Mouse (Mus musculus) G1E-ER4 (cell line): Measurements from ENCODE around the gene Traf1. TPM values are rescaled to one million over a fixed set of nuclear protein-coding genes. Genes with fewer than 3 reads are reported as not detected.

Experiments used
- GATA1 ChIP-seq: IDR thresholded peaks from one replicate; pipeline ENCODE4 v1.8.0; 2012; ENCODE audit warnings: low read length, inconsistent platforms
- polyA plus RNA-seq: library from polyadenylated mRNA; stranded (reverse); fragments of >175 nt; gene quantifications from 2 replicates; pipeline ENCODE4 v1.2.3, GENCODE M21; 2012

Gene Traf1
- polyA plus RNA-seq, 1 experiment = not detected

DNA sequence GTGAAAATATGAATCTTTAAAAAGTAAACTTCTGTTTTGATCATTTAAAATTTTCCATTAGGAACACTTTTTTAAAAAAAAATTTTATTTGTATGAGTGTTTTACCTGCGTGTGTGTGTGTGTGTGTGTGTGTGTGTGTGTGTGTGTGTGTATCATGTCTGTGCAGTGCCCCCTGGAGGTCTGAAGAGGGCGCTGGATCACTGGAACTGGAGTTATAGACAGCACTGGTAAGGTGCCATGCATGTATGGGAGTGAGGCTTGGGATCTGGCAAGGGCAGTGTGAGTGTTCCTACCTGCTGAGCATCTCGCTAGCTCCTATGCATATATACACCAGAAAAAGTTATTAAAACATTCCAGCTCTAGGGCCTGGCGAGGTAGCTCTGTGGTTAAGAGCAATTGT lies 59.8 kb downstream of the Traf1 start:
- no peak for TF ChIP-seq GATA1

- no peak for TF ChIP-seq GATA1
Observed at GRCm38 (mm10) chr2:34900412-34900811, 61.2 kb downstream of the Traf1 start.

DNA sequence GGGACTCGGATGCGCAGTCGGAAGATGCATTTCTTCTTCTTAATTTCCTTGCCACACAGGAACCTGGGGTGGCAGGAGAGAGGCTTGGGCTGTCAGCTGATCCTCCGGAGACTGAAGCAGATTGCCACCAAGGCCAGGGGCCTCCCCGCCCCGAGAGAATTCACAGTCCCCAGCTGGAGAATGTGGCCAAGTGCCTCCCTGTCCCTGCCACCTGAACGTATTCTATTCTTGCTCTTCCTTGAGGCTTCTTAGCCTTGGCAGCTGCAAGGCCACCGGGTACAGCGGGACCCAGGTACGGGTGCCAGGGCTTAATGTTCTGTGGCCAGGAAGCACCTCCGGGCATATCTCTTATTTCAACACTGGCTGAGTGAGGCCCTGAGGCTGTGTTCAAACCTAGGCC lies 61.9 kb downstream of the Traf1 start:
- TF ChIP-seq GATA1 = no peak

GRCm38 (mm10) chr2:34897820-34898219 lies 63.8 kb downstream of the Traf1 start:
- TF ChIP-seq GATA1 = no peak

GRCm38 (mm10) chr2:34896821-34897460 lies 64.6 kb downstream of the Traf1 start:
- TF ChIP-seq GATA1 = no peak

- TF ChIP-seq GATA1 = no peak
Observed at GRCm38 (mm10) chr2:34895503-34896113, 66.0 kb downstream of the Traf1 start.

- no peak for TF ChIP-seq GATA1
Observed at GRCm38 (mm10) chr2:34893950-34894349, 67.6 kb downstream of the Traf1 start.

Other genes with a start within 250 kb of the Traf1 start
- gene Gapvd1, start 206.5 kb downstream of the Traf1 start, polyA plus RNA-seq = 19.7 and 21.8 TPM in 2 replicates
- gene Hspa5, start 189.8 kb downstream of the Traf1 start, polyA plus RNA-seq = 91.1 and 123 TPM in 2 replicates
- gene Rabepk, start 161.9 kb downstream of the Traf1 start, polyA plus RNA-seq = 9.6 and 16.7 TPM in 2 replicates
- gene Fbxw2, start 135.5 kb downstream of the Traf1 start, polyA plus RNA-seq = 26.3 and 39.9 TPM in 2 replicates
- not detected in 2 replicates for gene Gm34653, start 128.8 kb downstream of the Traf1 start, polyA plus RNA-seq
- 0.03 TPM in 1 of 2 replicates, not detected in the other for gene Cutal, start 87.4 kb downstream of the Traf1 start, polyA plus RNA-seq
- gene Psmd5, start 86.8 kb downstream of the Traf1 start, polyA plus RNA-seq = 10.7 and 14.3 TPM in 2 replicates
- gene Phf19, start 47.7 kb downstream of the Traf1 start, polyA plus RNA-seq = not detected in 2 replicates
- not detected in 2 replicates for gene Hc, start 99.7 kb upstream of the Traf1 start, polyA plus RNA-seq
- 0.03 TPM in 1 of 2 replicates, not detected in the other for gene AI182371, start 139.8 kb upstream of the Traf1 start, polyA plus RNA-seq
- 13.1 and 15.0 TPM in 2 replicates for gene Cntrl, start 147.7 kb upstream of the Traf1 start, polyA plus RNA-seq
- gene Rab14, start 239.3 kb upstream of the Traf1 start, polyA plus RNA-seq = 1,312 and 1,893 TPM in 2 replicates